Mouse (Mus musculus) v-Abl transformed pro-B cells (cell line): ENCODE data around the gene Dnase1l2.

Experiments
- in situ Hi-C, 2 experiments: fragments of 400-800 bp; cut with MboI; formaldehyde crosslinking; loops; one replicate each; pipeline ENCODE4 v1.15.1; 2025; ENCODE audit not compliant: unreplicated experiment in 2 of 2

Gene Dnase1l2

DNA sequence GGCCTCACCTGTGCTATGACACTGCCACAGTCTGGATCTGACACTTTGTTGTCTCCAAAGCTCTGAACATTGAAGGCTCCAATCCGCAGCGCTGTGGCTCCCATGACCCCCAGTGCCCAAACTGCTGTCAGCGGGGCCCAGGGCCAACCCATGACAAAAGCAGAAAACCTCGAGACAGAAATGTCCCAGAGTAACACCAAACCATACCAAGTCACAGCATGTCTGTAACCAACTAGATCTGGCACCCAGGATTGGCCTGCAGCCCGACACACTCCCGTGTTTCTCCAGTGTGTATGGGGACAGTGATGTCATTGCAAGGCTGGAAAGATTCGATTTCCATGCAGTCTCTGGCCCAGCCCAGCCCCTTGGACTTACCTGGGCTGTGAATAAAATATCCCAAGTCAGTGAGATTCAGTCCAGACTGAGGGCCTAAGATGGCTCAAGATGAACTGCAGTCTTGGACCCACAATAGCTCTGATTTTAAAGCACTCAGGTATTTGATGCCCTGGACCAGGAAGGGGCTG, at the start of gene Dnase1l2:
Dnase1l2 (minus strand) TSS at position 474 of the 524 bp plus-strand sequence.
- in situ Hi-C loops = loop anchor here in 1 of 2 experiments (5.0 kb wide), 1 partner anchor 270 kb away; no protein-coding TSS in a partner anchor

- in situ Hi-C loops = loop anchor here in 1 of 2 experiments (10.0 kb wide), 1 partner anchor 164 kb away; the partner anchor contains the start of genes Npw and Slc9a3r2
These were observed 47.5 kb upstream of the Dnase1l2 start for GRCm38 (mm10) chr17:24490399-24490798.

DNA sequence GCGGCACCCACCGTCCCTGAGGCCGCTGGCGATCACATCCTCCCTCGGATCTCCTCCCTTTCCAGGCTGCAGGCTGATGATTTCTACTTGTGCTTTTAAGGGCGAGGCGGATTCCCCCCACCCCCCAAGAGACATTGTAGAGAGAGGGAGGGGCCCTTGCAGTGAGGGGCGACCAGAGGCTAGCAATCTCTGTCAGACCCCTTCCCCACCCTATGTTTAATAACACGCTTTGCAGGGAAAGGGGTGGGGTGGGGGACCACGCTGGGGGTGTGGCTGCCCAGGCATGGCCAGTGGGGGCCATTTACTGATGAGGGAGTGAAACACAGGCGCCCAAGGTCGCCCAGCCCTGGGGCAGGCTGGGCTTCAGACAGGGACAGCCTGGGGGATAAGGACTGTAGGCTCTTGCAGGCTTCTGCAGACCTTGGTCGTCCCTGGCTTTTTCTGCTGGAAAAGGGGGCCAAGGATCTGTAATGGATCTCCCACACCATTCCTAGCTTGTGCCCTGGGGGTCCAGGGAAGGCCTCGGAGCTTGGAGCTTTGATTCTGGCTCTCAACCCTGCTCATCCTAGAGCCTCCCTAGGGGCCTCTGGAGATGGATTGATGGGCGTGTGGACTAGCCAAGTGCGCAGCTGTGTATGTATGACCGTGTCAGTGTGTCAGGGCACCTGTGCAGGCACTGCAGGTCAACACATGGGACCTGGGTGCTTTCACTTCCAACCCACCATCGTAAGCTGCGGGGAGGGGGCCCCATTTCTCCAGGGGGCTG, 46.5 kb upstream of the Dnase1l2 start:
- in situ Hi-C loops = loop anchor here in 1 of 2 experiments (10.0 kb wide), 1 partner anchor 165 kb away; the partner anchor contains the start of genes Npw and Slc9a3r2

- in situ Hi-C loops = no loop called here
These were observed 45.9 kb upstream of the Dnase1l2 start for GRCm38 (mm10) chr17:24488662-24489264.

DNA sequence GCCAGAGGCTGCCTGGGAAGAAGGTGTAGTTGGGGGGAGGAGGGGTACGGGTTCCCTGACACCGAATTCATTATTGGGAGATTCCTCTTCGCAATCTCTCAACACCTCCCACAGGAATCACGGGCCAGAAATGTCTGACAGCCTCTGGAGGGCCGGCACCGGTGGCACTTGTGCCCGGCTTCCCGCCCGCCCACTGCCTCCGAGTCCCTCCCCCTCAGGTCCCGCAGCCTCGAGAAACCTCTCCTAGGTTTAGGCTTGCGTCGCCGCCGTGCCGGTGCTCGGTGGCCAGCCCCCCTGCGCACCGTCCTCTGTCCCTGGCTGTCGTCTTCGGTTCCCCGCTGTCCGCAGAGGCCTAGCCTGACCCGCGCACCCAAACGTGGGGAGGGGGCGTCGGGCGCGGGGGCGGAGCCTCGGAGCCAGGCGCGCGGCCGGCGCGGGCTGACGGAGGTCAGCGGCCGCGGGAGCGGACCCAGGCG, 45.3 kb upstream of the Dnase1l2 start, which contains the start of gene Caskin1:
Caskin1 (plus strand) TSS at position 416 of the 476 bp plus-strand sequence.
- in situ Hi-C loops = no loop called here

GRCm38 (mm10) chr17:24485090-24485860, 42.4 kb upstream of the Dnase1l2 start:
- in situ Hi-C loops = no loop called here

GRCm38 (mm10) chr17:24483495-24483894, 40.6 kb upstream of the Dnase1l2 start:
- in situ Hi-C loops = loop anchor here in 1 of 2 experiments (5.0 kb wide), 1 partner anchor 39 kb away; no protein-coding TSS in a partner anchor

DNA sequence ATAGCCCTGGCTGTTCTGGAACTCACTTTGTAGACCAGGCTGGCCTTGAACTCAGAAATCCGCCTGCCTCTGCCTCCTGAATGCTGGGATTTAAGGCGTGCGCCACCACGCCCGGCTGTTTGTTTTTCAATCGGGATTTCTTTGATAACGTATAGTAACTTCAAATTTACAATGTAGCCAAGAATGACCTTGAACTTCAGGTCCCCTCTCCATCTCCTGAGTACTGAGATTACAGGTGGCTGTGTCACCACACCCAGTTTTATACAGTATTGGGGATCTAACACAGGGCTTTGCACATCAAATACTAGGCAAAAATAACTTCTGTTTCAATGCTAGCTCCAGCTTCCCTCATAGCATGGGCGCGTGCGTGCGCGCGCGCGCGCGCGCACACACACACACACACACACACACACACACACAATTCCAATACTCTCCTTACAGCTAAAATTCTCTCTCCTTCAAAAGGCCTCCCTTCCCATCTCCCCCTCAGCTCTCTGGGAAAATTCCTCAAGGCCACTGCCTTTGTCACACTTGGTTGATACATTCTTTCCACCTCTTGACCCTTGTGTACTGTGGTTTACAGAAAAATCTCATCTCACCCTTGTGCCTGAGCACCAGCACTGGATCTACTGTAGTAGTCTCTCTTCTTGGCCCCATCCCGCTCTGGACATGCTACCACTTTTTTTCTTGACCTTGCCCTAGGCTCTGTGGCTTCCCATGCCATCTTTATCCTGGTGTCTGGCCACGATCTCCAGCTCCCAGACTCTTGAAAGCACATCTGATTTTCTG, 38.3 kb upstream of the Dnase1l2 start:
- in situ Hi-C loops = loop anchor here in 1 of 2 experiments (5.0 kb wide), 1 partner anchor 41 kb away; no protein-coding TSS in a partner anchor

DNA sequence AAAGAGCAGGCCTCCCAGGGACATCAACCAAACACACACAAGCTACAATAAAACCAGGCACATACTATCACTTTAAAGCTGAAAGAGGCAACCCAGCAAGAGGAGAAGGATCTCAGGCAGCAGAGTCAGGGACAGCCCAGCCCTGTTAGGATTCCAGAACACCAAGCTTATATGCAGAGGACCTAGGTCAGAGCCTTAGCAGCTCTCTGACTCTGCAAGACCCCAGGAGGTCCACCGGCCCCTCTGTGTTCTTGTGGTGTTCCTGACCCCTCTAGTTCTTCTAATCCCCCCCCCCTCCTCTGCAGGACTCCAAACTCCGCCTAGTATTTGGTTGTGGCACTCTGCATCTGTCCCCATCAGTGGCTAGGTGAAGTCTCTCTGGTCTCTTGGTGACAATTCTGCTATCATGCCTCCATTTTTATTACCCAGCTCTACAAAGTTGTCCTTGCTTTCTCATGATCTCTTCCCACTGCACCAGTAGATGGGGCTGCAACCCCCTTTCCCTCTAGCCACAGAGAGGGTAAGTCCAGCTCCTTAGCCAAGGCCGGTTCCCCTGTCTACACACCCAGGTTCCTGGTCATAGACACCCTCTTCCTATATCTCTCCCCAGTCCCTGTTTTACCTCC, 37.4 kb upstream of the Dnase1l2 start:
- in situ Hi-C loops = loop anchor here in 1 of 2 experiments (5.0 kb wide), 1 partner anchor 42 kb away; no protein-coding TSS in a partner anchor

DNA sequence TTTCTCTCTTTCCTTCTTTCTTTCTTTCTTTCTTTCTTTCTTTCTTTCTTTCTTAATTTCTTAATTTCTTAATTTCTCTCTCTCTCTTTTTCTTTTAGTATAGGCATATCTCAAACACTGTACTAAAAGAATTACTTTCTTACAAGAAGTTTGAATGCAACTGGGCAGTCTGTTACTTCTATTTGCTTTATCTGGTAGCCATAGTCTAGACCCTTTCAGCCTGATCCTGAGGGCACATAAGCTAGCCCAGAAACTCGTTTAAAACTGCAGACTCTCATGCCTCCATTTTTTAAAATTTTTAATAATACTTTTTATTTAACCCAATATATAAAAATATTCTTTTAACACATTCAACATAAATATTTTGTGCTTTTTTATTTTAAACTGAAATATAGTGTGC, 36.5 kb upstream of the Dnase1l2 start:
- in situ Hi-C loops = no loop called here

DNA sequence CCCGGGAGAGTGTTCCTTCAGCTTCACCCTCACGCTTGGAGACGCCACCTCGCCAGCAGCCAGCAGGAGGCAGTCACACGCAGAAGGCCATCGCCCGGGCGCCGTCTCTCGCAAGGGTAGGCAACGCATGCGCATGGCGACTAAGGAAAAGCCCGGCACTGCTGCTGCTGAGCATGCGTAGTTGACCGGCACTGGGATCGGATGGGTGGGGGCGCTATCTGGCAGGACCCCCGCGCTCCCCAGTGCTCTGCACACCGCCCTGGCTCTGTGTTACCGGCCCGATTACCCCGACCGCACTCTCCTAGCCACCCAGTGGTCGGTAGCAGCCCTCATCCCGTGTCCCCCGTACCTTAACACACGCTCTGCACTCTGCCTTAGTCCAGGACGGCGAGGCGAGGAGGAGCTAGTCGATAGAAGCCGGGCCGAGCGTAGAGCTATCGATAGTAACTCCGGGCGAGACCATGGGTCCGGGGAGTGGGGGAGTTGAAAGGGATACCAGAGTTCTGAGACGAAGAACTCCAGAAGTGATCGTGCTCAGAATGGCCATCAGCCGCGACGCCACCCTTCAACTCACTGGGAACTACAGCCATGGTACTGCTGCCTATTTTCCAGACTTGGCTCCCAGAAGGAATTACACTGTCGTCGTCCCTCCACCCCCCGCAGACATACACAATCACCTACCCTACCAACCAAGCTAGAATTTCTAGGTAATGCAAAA, 35.9 kb upstream of the Dnase1l2 start, which contains the start of gene Mlst8:
Mlst8 (minus strand) TSS at position 416 of the 718 bp plus-strand sequence.
- in situ Hi-C loops = no loop called here

GRCm38 (mm10) chr17:24477985-24478600, 35.2 kb upstream of the Dnase1l2 start:
- in situ Hi-C loops = no loop called here

- in situ Hi-C loops = no loop called here
These were observed 34.4 kb upstream of the Dnase1l2 start for GRCm38 (mm10) chr17:24477053-24477984.

- in situ Hi-C loops = no loop called here
These were observed 33.3 kb upstream of the Dnase1l2 start for GRCm38 (mm10) chr17:24476022-24476776.

DNA sequence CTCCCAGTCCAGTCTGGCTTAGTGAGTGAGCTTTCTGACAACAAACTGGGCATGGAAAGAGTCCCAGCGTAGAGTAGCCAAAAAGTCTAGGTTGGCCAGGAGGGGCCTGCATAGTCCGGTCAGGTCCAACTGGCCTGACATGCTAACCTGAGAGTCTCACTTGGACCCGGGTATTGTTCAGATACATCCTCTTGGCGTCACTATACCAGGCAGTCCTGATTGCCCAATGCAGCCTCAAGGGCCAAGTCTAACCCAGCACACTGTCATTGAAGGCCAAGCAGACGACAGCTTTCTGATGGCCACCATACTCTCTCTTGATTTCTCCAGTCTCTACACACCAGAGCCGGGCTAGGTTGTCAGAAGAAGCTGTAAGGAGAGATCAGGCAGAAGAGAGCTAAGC, 32.7 kb upstream of the Dnase1l2 start:
- in situ Hi-C loops = no loop called here

DNA sequence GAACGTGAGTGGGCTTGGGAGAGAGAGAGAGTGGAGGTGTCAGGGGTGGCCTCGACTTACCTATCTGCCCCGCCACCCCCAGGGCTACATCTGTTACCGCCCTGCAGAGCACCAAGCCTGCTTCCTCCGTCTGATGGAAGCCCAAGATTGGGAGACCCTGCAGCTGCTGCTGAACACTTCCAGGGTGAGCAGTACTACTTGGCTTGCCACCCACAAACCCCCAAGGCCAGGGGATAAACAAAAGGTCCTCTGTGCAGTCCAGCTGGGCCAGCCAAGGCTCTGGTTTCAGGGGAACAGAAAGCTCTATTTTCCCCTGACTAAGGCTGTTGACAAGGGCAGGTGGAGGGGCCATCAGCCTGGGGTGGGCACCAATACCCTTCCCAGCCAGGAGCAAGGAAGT, 31.7 kb upstream of the Dnase1l2 start:
- in situ Hi-C loops = no loop called here
